Mouse (Mus musculus) lung, embryonic 14.5 days (tissue): ENCODE results near the gene Pm20d1. TPM values are rescaled to one million over a fixed set of nuclear protein-coding genes. Genes with fewer than 3 reads are reported as not detected.
A peak's percentile ranks its signal among the peaks of the same experiment; 100 is the strongest.

Experiments used
- ATAC-seq: fragments of 200-750 bp; cut with Nextera tagmentation; 2 replicates; pipeline ENCODE4 v1.8.0; 2017; ENCODE audit warnings: mild to moderate bottlenecking, moderate TSS enrichment, moderate library complexity; ENCODE audit not compliant: insufficient read depth
- DNase-seq: peaks from one replicate; pipeline ENCODE4 v3.0.0-alpha.2; 2015
- H3K27ac ChIP-seq: fragments of 300-500 bp; sonication (generic); 2 replicates; pipeline ENCODE4 v1.5.1; 2014; ENCODE audit warnings: low read depth, mild to moderate bottlenecking, moderate library complexity
- H3K27me3 ChIP-seq: fragments of 300-500 bp; sonication (generic); 2 replicates; pipeline ENCODE4 v1.6.1; 2014; ENCODE audit warnings: low read length, control low read depth; ENCODE audit not compliant: insufficient read depth
- H3K36me3 ChIP-seq: fragments of 300-500 bp; sonication (generic); 2 replicates; pipeline ENCODE4 v1.6.1; 2014; ENCODE audit warnings: control low read depth; ENCODE audit not compliant: insufficient read depth
- H3K4me1 ChIP-seq: fragments of 300-500 bp; sonication (generic); 2 replicates; pipeline ENCODE4 v1.6.1; 2014; ENCODE audit warnings: antibody characterized with exemption, control low read depth; ENCODE audit not compliant: insufficient read depth
- H3K4me2 ChIP-seq: fragments of 300-500 bp; sonication (generic); 2 replicates; pipeline ENCODE4 v1.6.1; 2014; ENCODE audit warnings: mild to moderate bottlenecking
- H3K4me3 ChIP-seq: fragments of 300-500 bp; sonication (generic); 2 replicates; pipeline ENCODE4 v1.5.1; 2014; ENCODE audit warnings: low read depth, low read length
- H3K9ac ChIP-seq: fragments of 300-500 bp; sonication (generic); 2 replicates; pipeline ENCODE4 v1.6.1; 2014
- H3K9me3 ChIP-seq: fragments of 300-500 bp; sonication (generic); 2 replicates; pipeline ENCODE4 v1.6.1; 2016; ENCODE audit warnings: low read depth, low read length, control low read depth
- CTCF ChIP-seq: IDR thresholded peaks from 2 replicates; pipeline ENCODE4 v1.5.1; 2016; ENCODE audit warnings: antibody characterized with exemption, low read depth
- WGBS: fragments of 180-500 bp; shearing (Covaris S2); extraction: QIAGEN DNeasy Blood & Tissue Kit; methylation state at CpG from one replicate; pipeline ENCODE4 v1.1.7; 2014; 5-methylcytosine and 5-hydroxymethylcytosine counted together
- polyA plus RNA-seq: library from polyadenylated mRNA; unstranded; fragments of >200 nt; fragmentation: Nextera tagmentation; extraction: Ambion mirVana; gene quantifications from 2 replicates; pipeline ENCODE4 v1.2.1, GENCODE M21; 2014

Pm20d1 gene
- polyA plus RNA-seq, 1 experiment from 2014 or later, result 0.50 TPM

GRCm38 (mm10) chr1:131867093-131867945 is 70.1 kb downstream of the Pm20d1 start, which contains the start of gene Rab29:
Gene Rab29, plus strand, starts transcription at chr1:131867224.
- TF ChIP-seq CTCF, result peak; percentile 90
- H3K27ac ChIP-seq, result no peak within 1 kb of the TSS
- H3K4me2 ChIP-seq, result peak within 1 kb of the TSS; percentile 76
- peak within 1 kb of the TSS; percentile 61 for H3K4me3 ChIP-seq
- no peaks in the 10 kb centered on the region for H3K36me3 ChIP-seq
- H3K4me1 ChIP-seq, result no peaks in the 10 kb centered on the region
- DNase-seq (peak; percentile 98), ATAC-seq (peak; percentile 96)
- WGBS, result under 1% methylated on average over 46 of the region's 46 CpGs
- peak within 1 kb of the TSS; percentile 62 for H3K9ac ChIP-seq
- no peaks in the 10 kb centered on the region for H3K9me3 ChIP-seq
- no peaks in the 10 kb centered on the region for H3K27me3 ChIP-seq

- Histone ChIP-seq H3K4me3 (peak overlapping the region; percentile 61), H3K27me3 (no peaks in the 10 kb centered on the region), H3K9me3 (no peaks in the 10 kb centered on the region), H3K9ac (peak overlapping the region; percentile 62), H3K36me3 (no peaks in the 10 kb centered on the region), H3K27ac (no peak overlapping the region), H3K4me1 (no peaks in the 10 kb centered on the region), H3K4me2 (peak overlapping the region; percentile 76)
- DNase-seq (peak; percentile 19), ATAC-seq (peak; percentile 32; the same call in 1 of the 2 replicates)
- WGBS, result 11% methylated on average over 10 of the region's 10 CpGs
- no peak for TF ChIP-seq CTCF
Observed at GRCm38 (mm10) chr1:131867946-131868290, 70.7 kb downstream of the Pm20d1 start.

- WGBS, result 80% methylated on average over 2 of the region's 2 CpGs
- H3K27ac ChIP-seq, result no peak overlapping the region
Observed at GRCm38 (mm10) chr1:131869561-131869960, 72.4 kb downstream of the Pm20d1 start.

More at GRCm38 (mm10) chr1:131869561-131869960, 72.4 kb downstream of the Pm20d1 start:
- Histone ChIP-seq H3K9ac (no peak overlapping the region), H3K27me3 (no peaks in the 10 kb centered on the region), H3K4me2 (no peak overlapping the region), H3K4me3 (no peak overlapping the region), H3K4me1 (no peaks in the 10 kb centered on the region), H3K36me3 (no peaks in the 10 kb centered on the region), H3K9me3 (no peaks in the 10 kb centered on the region)
- DNase-seq (no peak), ATAC-seq (no peak)
- no peak for TF ChIP-seq CTCF

Other genes with a start within 250 kb of the Pm20d1 start
- not detected in 2 replicates for gene Avpr1b, start 198.1 kb upstream of the Pm20d1 start, polyA plus RNA-seq
- gene Ctse, start 159.1 kb upstream of the Pm20d1 start, polyA plus RNA-seq, result 0.32 and 0.78 TPM in 2 replicates
- gene Rab7b, start 108.7 kb upstream of the Pm20d1 start, polyA plus RNA-seq, result 1.4 and 1.6 TPM in 2 replicates
- gene Slc26a9, start 53.4 kb upstream of the Pm20d1 start, polyA plus RNA-seq, result 4.7 and 4.9 TPM in 2 replicates
- gene Slc41a1, start 30.1 kb downstream of the Pm20d1 start, polyA plus RNA-seq, result 10.3 and 11.4 TPM in 2 replicates
- gene Rab29, start 69.8 kb downstream of the Pm20d1 start, polyA plus RNA-seq, result 13.8 and 14.6 TPM in 2 replicates
- gene Nucks1, start 113.2 kb downstream of the Pm20d1 start, polyA plus RNA-seq, result 64.9 and 66.1 TPM in 2 replicates
- gene Slc45a3, start 165.6 kb downstream of the Pm20d1 start, polyA plus RNA-seq, result 1.8 and 2.2 TPM in 2 replicates
- gene Elk4, start 210.2 kb downstream of the Pm20d1 start, polyA plus RNA-seq, result 35.7 and 41.3 TPM in 2 replicates